Mouse (Mus musculus) liver, embryonic 12.5 days (tissue): ENCODE data around the gene Zfp1. TPM values are rescaled to one million over a fixed set of nuclear protein-coding genes. Genes with fewer than 3 reads are reported as not detected.

ENCODE experiments used
- ATAC-seq: fragments of 200-750 bp; cut with Nextera tagmentation; 2 replicates; pipeline ENCODE4 v1.8.0; 2017; ENCODE audit warnings: moderate number of reproducible peaks, mild to moderate bottlenecking, moderate library complexity
- H3K27ac ChIP-seq: fragments of 300-500 bp; sonication (generic); 2 replicates; pipeline ENCODE4 v1.5.1; 2016; ENCODE audit warnings: mild to moderate bottlenecking
- H3K27me3 ChIP-seq: fragments of 300-500 bp; sonication (generic); replicated peaks from 2 replicates; pipeline ENCODE4 v1.6.1; 2016; ENCODE audit warnings: mild to moderate bottlenecking, moderate library complexity
- H3K36me3 ChIP-seq: fragments of 300-500 bp; sonication (generic); 2 replicates; pipeline ENCODE4 v1.6.1; 2016; ENCODE audit warnings: mild to moderate bottlenecking, moderate library complexity
- H3K4me1 ChIP-seq: fragments of 300-500 bp; sonication (generic); 2 replicates; pipeline ENCODE4 v1.6.1; 2016
- H3K4me2 ChIP-seq: fragments of 300-500 bp; sonication (generic); 2 replicates; pipeline ENCODE4 v1.6.1; 2016; ENCODE audit warnings: mild to moderate bottlenecking, moderate library complexity
- H3K4me3 ChIP-seq: fragments of 300-500 bp; sonication (generic); 2 replicates; pipeline ENCODE4 v1.5.1; 2016; ENCODE audit warnings: mild to moderate bottlenecking, moderate library complexity
- H3K9ac ChIP-seq: fragments of 300-500 bp; sonication (generic); 2 replicates; pipeline ENCODE4 v1.6.1; 2016; ENCODE audit warnings: mild to moderate bottlenecking, moderate library complexity
- H3K9me3 ChIP-seq: fragments of 300-500 bp; sonication (generic); replicated peaks from 2 replicates; pipeline ENCODE4 v1.6.1; 2016; ENCODE audit warnings: mild to moderate bottlenecking, moderate library complexity
- WGBS: fragments of 180-500 bp; shearing (Covaris S2); methylation state at CpG from one replicate; pipeline ENCODE4 v1.1.7; 2016; ENCODE audit not compliant: insufficient replicate concordance; 5-methylcytosine and 5-hydroxymethylcytosine counted together
- polyA plus RNA-seq: library from polyadenylated mRNA; unstranded; fragments of >200 nt; fragmentation: Nextera tagmentation; extraction: Ambion mirVana; gene quantifications from 2 replicates; pipeline ENCODE4 v1.2.1, GENCODE M21; 2016

Zfp1 gene
- polyA plus RNA-seq, 1 experiment from 2014 or later: 8.4 TPM

GRCm38 (mm10) chr8:111613181-111613580 lies 30.0 kb upstream of the Zfp1 start:
- Histone ChIP-seq H3K27ac (no peak overlapping the region), H3K4me3 (no peak overlapping the region), H3K9ac (no peak overlapping the region), H3K4me2 (no peak overlapping the region), H3K4me1 (no peaks in the 10 kb centered on the region), H3K9me3 (no peaks in the 10 kb centered on the region), H3K36me3 (peaks cover 17% of the 10 kb centered on the region), H3K27me3 (no peaks in the 10 kb centered on the region)
- 73% methylated on average over 5 of the region's 5 CpGs for WGBS
- ATAC-seq: no peak

- Histone ChIP-seq H3K4me1 (no peaks in the 10 kb centered on the region), H3K4me2 (no peak overlapping the region), H3K9ac (no peak overlapping the region), H3K27me3 (no peaks in the 10 kb centered on the region), H3K4me3 (no peak overlapping the region), H3K9me3 (no peaks in the 10 kb centered on the region), H3K27ac (no peak overlapping the region), H3K36me3 (peaks cover 8% of the 10 kb centered on the region)
- WGBS: 75% methylated on average over 6 of the region's 6 CpGs
- ATAC-seq: no peak
Measured at GRCm38 (mm10) chr8:111614786-111615701, 28.2 kb upstream of the Zfp1 start.

- no peak overlapping the region for H3K4me3 ChIP-seq
- no peak overlapping the region for H3K9ac ChIP-seq
- no peaks in the 10 kb centered on the region for H3K27me3 ChIP-seq
- 66% methylated on average over 6 of the region's 6 CpGs for WGBS
- no peaks in the 10 kb centered on the region for H3K9me3 ChIP-seq
- H3K36me3 ChIP-seq: 0 out of 2 replicates have a peak, but pooled peaks cover 3% of the 10 kb centered on the region
- no peaks in the 10 kb centered on the region for H3K4me1 ChIP-seq
- H3K4me2 ChIP-seq: no peak overlapping the region
- no peak for ATAC-seq
- H3K27ac ChIP-seq: no peak overlapping the region
Measured at GRCm38 (mm10) chr8:111617812-111618211, 25.4 kb upstream of the Zfp1 start.

GRCm38 (mm10) chr8:111618273-111618672 lies 24.9 kb upstream of the Zfp1 start:
- Histone ChIP-seq H3K4me2 (no peak overlapping the region), H3K27me3 (no peaks in the 10 kb centered on the region), H3K4me1 (no peaks in the 10 kb centered on the region), H3K4me3 (no peak overlapping the region), H3K27ac (no peak overlapping the region), H3K36me3 (0 out of 2 replicates have a peak, but pooled peaks cover 3% of the 10 kb centered on the region), H3K9me3 (no peaks in the 10 kb centered on the region), H3K9ac (no peak overlapping the region)
- 88% methylated on average over 4 of the region's 4 CpGs for WGBS
- no peak for ATAC-seq

GRCm38 (mm10) chr8:111619936-111620335 lies 23.3 kb upstream of the Zfp1 start:
- no peak overlapping the region for H3K9ac ChIP-seq
- no peak overlapping the region for H3K4me2 ChIP-seq
- H3K36me3 ChIP-seq: 0 out of 2 replicates have a peak, but pooled peaks cover 3% of the 10 kb centered on the region
- no peak for ATAC-seq
- peaks cover 7% of the 10 kb centered on the region for H3K4me1 ChIP-seq
- H3K4me3 ChIP-seq: no peak overlapping the region
- no peak overlapping the region for H3K27ac ChIP-seq
- H3K27me3 ChIP-seq: no peaks in the 10 kb centered on the region
- 43% methylated on average over 1 of the region's 1 CpGs for WGBS
- H3K9me3 ChIP-seq: no peaks in the 10 kb centered on the region

- WGBS: 72% methylated on average over 3 of the region's 3 CpGs
- peaks cover 7% of the 10 kb centered on the region for H3K4me1 ChIP-seq
- H3K9me3 ChIP-seq: no peaks in the 10 kb centered on the region
- no peak for ATAC-seq
- H3K36me3 ChIP-seq: 0 out of 2 replicates have a peak, but pooled peaks cover 3% of the 10 kb centered on the region
- H3K27ac ChIP-seq: no peak overlapping the region
- no peak overlapping the region for H3K4me3 ChIP-seq
- H3K9ac ChIP-seq: no peak overlapping the region
- H3K4me2 ChIP-seq: no peak overlapping the region
- H3K27me3 ChIP-seq: no peaks in the 10 kb centered on the region
Measured at GRCm38 (mm10) chr8:111622104-111622503, 21.1 kb upstream of the Zfp1 start.

- Histone ChIP-seq H3K9me3 (no peaks in the 10 kb centered on the region), H3K36me3 (0 out of 2 replicates have a peak, but pooled peaks cover 3% of the 10 kb centered on the region), H3K9ac (no peak overlapping the region), H3K4me2 (no peak overlapping the region), H3K27me3 (no peaks in the 10 kb centered on the region), H3K27ac (no peak overlapping the region), H3K4me1 (peaks cover 7% of the 10 kb centered on the region), H3K4me3 (no peak overlapping the region)
- 84% methylated on average over 10 of the region's 10 CpGs for WGBS
- ATAC-seq: no peak
Measured at GRCm38 (mm10) chr8:111622553-111622952, 20.6 kb upstream of the Zfp1 start.

GRCm38 (mm10) chr8:111624081-111624852 lies 18.9 kb upstream of the Zfp1 start:
- peak; percentile 31; the same call in 1 of the 2 replicates for ATAC-seq
- H3K4me2 ChIP-seq: no peak overlapping the region
- H3K4me3 ChIP-seq: no peak overlapping the region
- H3K9me3 ChIP-seq: no peaks in the 10 kb centered on the region
- 0 out of 2 replicates have a peak, but pooled peaks cover 3% of the 10 kb centered on the region for H3K36me3 ChIP-seq
- H3K27ac ChIP-seq: no peak overlapping the region
- H3K4me1 ChIP-seq: peaks cover 13% of the 10 kb centered on the region
- H3K9ac ChIP-seq: no peak overlapping the region
- 61% methylated on average over 12 of the region's 12 CpGs for WGBS
- no peaks in the 10 kb centered on the region for H3K27me3 ChIP-seq

GRCm38 (mm10) chr8:111624853-111625221 lies 18.4 kb upstream of the Zfp1 start:
- Histone ChIP-seq H3K9me3 (no peaks in the 10 kb centered on the region), H3K36me3 (0 out of 2 replicates have a peak, but pooled peaks cover 3% of the 10 kb centered on the region), H3K9ac (no peak overlapping the region), H3K27me3 (no peaks in the 10 kb centered on the region), H3K4me2 (no peak overlapping the region), H3K4me3 (no peak overlapping the region), H3K4me1 (peaks cover 14% of the 10 kb centered on the region), H3K27ac (no peak overlapping the region)
- no peak for ATAC-seq
- 79% methylated on average over 10 of the region's 10 CpGs for WGBS

GRCm38 (mm10) chr8:111625694-111626527 lies 17.3 kb upstream of the Zfp1 start:
- no peak overlapping the region for H3K4me2 ChIP-seq
- peaks cover 22% of the 10 kb centered on the region for H3K4me1 ChIP-seq
- no peaks in the 10 kb centered on the region; the same call in 1 of the 2 replicates for H3K27me3 ChIP-seq
- no peaks in the 10 kb centered on the region for H3K9me3 ChIP-seq
- no peak overlapping the region for H3K4me3 ChIP-seq
- no peak overlapping the region for H3K9ac ChIP-seq
- 36% methylated on average over 6 of the region's 6 CpGs for WGBS
- no peak overlapping the region for H3K27ac ChIP-seq
- ATAC-seq: 0 out of 2 replicates have a peak, but pooled peaks have one; percentile 33
- 0 out of 2 replicates have a peak, but pooled peaks cover 3% of the 10 kb centered on the region for H3K36me3 ChIP-seq

GRCm38 (mm10) chr8:111626528-111626820 lies 16.7 kb upstream of the Zfp1 start:
- H3K4me3 ChIP-seq: no peak overlapping the region
- H3K4me1 ChIP-seq: peaks cover 22% of the 10 kb centered on the region
- H3K9me3 ChIP-seq: no peaks in the 10 kb centered on the region
- peaks cover under 1% of the 10 kb centered on the region; the same call in 1 of the 2 replicates for H3K27me3 ChIP-seq
- 0 out of 2 replicates have a peak, but pooled peaks cover 3% of the 10 kb centered on the region for H3K36me3 ChIP-seq
- WGBS: 81% methylated on average over 8 of the region's 8 CpGs
- no peak overlapping the region for H3K27ac ChIP-seq
- H3K9ac ChIP-seq: no peak overlapping the region
- no peak overlapping the region for H3K4me2 ChIP-seq
- ATAC-seq: no peak
